Mouse (Mus musculus): ENCODE data around the gene Crot. TPM values are rescaled to one million over a fixed set of nuclear protein-coding genes. Genes with fewer than 3 reads are reported as not detected.

Gene Crot
- total and polyA plus RNA-seq, 3 experiments: 13.4 to 18.2 (median 13.5) TPM

GRCm38 (mm10) chr5:8990526-8990925, 6.6 kb downstream of the Crot start:
- in situ Hi-C loops (cut with MboI; ENCODE audit: low pct_ligation_motif_present, low pct_unique_long_range_greater_than_20kb, low sequenced_read_pairs): no loop called here
- TF ChIP-seq ETS1 (conservative IDR thresholded peaks at IDR 0.05; ENCODE audit: low read depth, low read length) (no peak), RAD21 (IDR thresholded peaks at IDR 0.05; ENCODE audit: low read depth, low read length) (no peak), EP300 (IDR thresholded peaks at IDR 0.05; ENCODE audit: low read length) (no peak), JUN (IDR thresholded peaks at IDR 0.05; ENCODE audit: insufficient read depth, low read depth, low read length) (no peak), KAT2A (IDR thresholded peaks at IDR 0.05; ENCODE audit: insufficient replicate concordance, low read length) (no peak), RCOR1 (conservative IDR thresholded peaks at IDR 0.05; ENCODE audit: low read depth, low read length) (no peak), MEF2A (IDR thresholded peaks at IDR 0.05; ENCODE audit: borderline replicate concordance, low read depth, low read length) (no peak), NELFE (IDR thresholded peaks at IDR 0.05; ENCODE audit: low read depth, low read length) (no peak), UBTF (IDR thresholded peaks at IDR 0.05; ENCODE audit: low read depth, low read length) (no peak), NRF1 (IDR thresholded peaks at IDR 0.05; ENCODE audit: low read depth, low read length) (no peak), ZNF384 (IDR thresholded peaks at IDR 0.05; ENCODE audit: low read depth, low read length) (no peak), ELF1 (IDR thresholded peaks at IDR 0.05; ENCODE audit: low read depth, low read length) (no peak), ZKSCAN1 (IDR thresholded peaks at IDR 0.05; ENCODE audit: borderline replicate concordance, low read depth, low read length) (no peak), MAZ (IDR thresholded peaks at IDR 0.05; ENCODE audit: low read depth, low read length) (no peak)
- H3K9me3 ChIP-seq (replicated peaks; ENCODE audit: low read length): no peaks in the 10 kb centered on the region
- H3K36me3 ChIP-seq (replicated peaks in 1 of 2; ENCODE audit: control insufficient read depth in 1 of 2, insufficient read depth in 1 of 2, low read length in 1 of 2): peaks cover 43 to 65% of the 10 kb centered on the region in 2 experiments
- no peak overlapping the region for H3K4me2 ChIP-seq (ENCODE audit: insufficient read depth, low read depth, poor library complexity, severe bottlenecking)
- H3K27ac ChIP-seq (ENCODE audit: insufficient read depth, low read depth): no peak overlapping the region
- no peak overlapping the region for H3K9ac ChIP-seq (ENCODE audit: insufficient read depth, low read depth)
- no peak for DNase-seq (ENCODE audit: extremely low read depth)
- dilution Hi-C loops (cut with MboI; ENCODE audit: extremely low pct_ligation_motif_present, extremely low pct_unique_long_range_greater_than_20kb, low sequenced_read_pairs): no loop called here
- no peaks in the 10 kb centered on the region for H3K27me3 ChIP-seq (replicated peaks)
- H3K79me2 ChIP-seq (replicated peaks; ENCODE audit: control insufficient read depth, extremely low read depth, insufficient read depth, poor library complexity, severe bottlenecking): peaks cover 6% of the 10 kb centered on the region
- H3K4me1 ChIP-seq (ENCODE audit: control insufficient read depth in 1 of 2, insufficient read depth in 2 of 2): peaks cover 11 to 42% of the 10 kb centered on the region in 2 experiments
- H3K4me3 ChIP-seq (replicated peaks in 1 of 3; ENCODE audit: low read depth in 2 of 3, low read length in 2 of 3, poor library complexity in 1 of 3): no peak overlapping the region

- Histone ChIP-seq H3K79me2 (replicated peaks; ENCODE audit: control insufficient read depth, extremely low read depth, insufficient read depth, poor library complexity, severe bottlenecking) (peaks cover 2% of the 10 kb centered on the region; the same call in 1 of the 2 replicates), H3K36me3 (replicated peaks in 1 of 2; ENCODE audit: control insufficient read depth in 1 of 2, insufficient read depth in 1 of 2, low read length in 1 of 2) (peaks cover 41 to 65% of the 10 kb centered on the region in 2 experiments), H3K27ac (ENCODE audit: insufficient read depth, low read depth) (no peak overlapping the region), H3K9me3 (replicated peaks; ENCODE audit: low read length) (no peaks in the 10 kb centered on the region), H3K4me3 (replicated peaks in 1 of 3; ENCODE audit: low read depth in 2 of 3, low read length in 2 of 3, poor library complexity in 1 of 3) (no peak overlapping the region), H3K9ac (ENCODE audit: insufficient read depth, low read depth) (no peak overlapping the region), H3K4me1 (ENCODE audit: control insufficient read depth in 1 of 2, insufficient read depth in 2 of 2) (peaks cover 9 to 43% of the 10 kb centered on the region in 2 experiments), H3K4me2 (ENCODE audit: insufficient read depth, low read depth, poor library complexity, severe bottlenecking) (no peak overlapping the region), H3K27me3 (replicated peaks) (no peaks in the 10 kb centered on the region)
- TF ChIP-seq MAZ (IDR thresholded peaks at IDR 0.05; ENCODE audit: low read depth, low read length) (no peak), KAT2A (IDR thresholded peaks at IDR 0.05; ENCODE audit: insufficient replicate concordance, low read length) (no peak), ETS1 (conservative IDR thresholded peaks at IDR 0.05; ENCODE audit: low read depth, low read length) (no peak), POLR2AphosphoS2 (IDR thresholded peaks at IDR 0.05; ENCODE audit: low read depth, low read length) (no peak), MEF2A (IDR thresholded peaks at IDR 0.05; ENCODE audit: borderline replicate concordance, low read depth, low read length) (no peak)
- in situ Hi-C loops (cut with MboI; ENCODE audit: low pct_ligation_motif_present, low pct_unique_long_range_greater_than_20kb, low sequenced_read_pairs) (no loop called here), dilution Hi-C loops (cut with MboI; ENCODE audit: extremely low pct_ligation_motif_present, extremely low pct_unique_long_range_greater_than_20kb, low sequenced_read_pairs) (no loop called here)
- no peak for DNase-seq (ENCODE audit: extremely low read depth)
Measured at GRCm38 (mm10) chr5:8987925-8988324, 9.2 kb downstream of the Crot start.
